Mouse (Mus musculus) liver, embryonic 15.5 days (tissue): ENCODE results near the gene Zfp444. TPM values are rescaled to one million over a fixed set of nuclear protein-coding genes. Genes with fewer than 3 reads are reported as not detected.
"Not testable (repeated sequence)": the region's sequence is repeated elsewhere in the genome, so short reads cannot be mapped to it uniquely, and the experiment has no call there.

Experiments
- ATAC-seq: fragments of 200-750 bp; cut with Nextera tagmentation; 2 replicates; pipeline ENCODE4 v1.8.0; 2017; ENCODE audit warnings: moderate number of reproducible peaks, mild to moderate bottlenecking, moderate library complexity; ENCODE audit not compliant: insufficient read depth
- H3K27ac ChIP-seq: fragments of 300-500 bp; sonication (generic); replicated peaks from 2 replicates; pipeline ENCODE4 v1.5.1; 2015; ENCODE audit warnings: mild to moderate bottlenecking, inconsistent platforms
- H3K27me3 ChIP-seq: fragments of 300-500 bp; sonication (generic); 2 replicates; pipeline ENCODE4 v1.6.1; 2015; ENCODE audit warnings: mild to moderate bottlenecking, inconsistent platforms
- H3K36me3 ChIP-seq: fragments of 300-500 bp; sonication (generic); replicated peaks from 2 replicates; pipeline ENCODE4 v1.6.1; 2015; ENCODE audit warnings: moderate library complexity, mild to moderate bottlenecking, inconsistent platforms
- H3K4me1 ChIP-seq: fragments of 300-500 bp; sonication (generic); replicated peaks from 2 replicates; pipeline ENCODE4 v1.6.1; 2015; ENCODE audit warnings: inconsistent platforms
- H3K4me2 ChIP-seq: fragments of 300-500 bp; sonication (generic); 2 replicates; pipeline ENCODE4 v1.6.1; 2015; ENCODE audit warnings: moderate library complexity, mild to moderate bottlenecking, inconsistent platforms
- H3K4me3 ChIP-seq: fragments of 300-500 bp; sonication (generic); replicated peaks from 2 replicates; pipeline ENCODE4 v1.5.1; 2015; ENCODE audit warnings: mild to moderate bottlenecking, inconsistent platforms
- H3K9ac ChIP-seq: fragments of 300-500 bp; sonication (generic); 2 replicates; pipeline ENCODE4 v1.6.1; 2015; ENCODE audit warnings: moderate library complexity, mild to moderate bottlenecking, inconsistent platforms
- H3K9me3 ChIP-seq: fragments of 300-500 bp; sonication (generic); replicated peaks from 2 replicates; pipeline ENCODE4 v1.6.1; 2016; ENCODE audit warnings: inconsistent platforms
- WGBS: fragments of 180-500 bp; shearing (Covaris S2); methylation state at CpG from one replicate; pipeline ENCODE4 v1.1.7; 2015; ENCODE audit warnings: mixed read lengths; ENCODE audit not compliant: insufficient replicate concordance; 5-methylcytosine and 5-hydroxymethylcytosine counted together
- polyA plus RNA-seq: library from polyadenylated mRNA; unstranded; fragments of >200 nt; fragmentation: Nextera tagmentation; extraction: Ambion mirVana; gene quantifications from 2 replicates; pipeline ENCODE4 v1.2.1, GENCODE M21; 2015

Gene Zfp444
- polyA plus RNA-seq, 1 experiment from 2014 or later, result 18.2 TPM

- ATAC-seq, H3K9me3 ChIP-seq, H3K4me3 ChIP-seq, H3K4me2 ChIP-seq, H3K27me3 ChIP-seq, H3K27ac ChIP-seq, H3K4me1 ChIP-seq, H3K9ac ChIP-seq, H3K36me3 ChIP-seq: not testable (repeated sequence)
- 44% methylated on average over 4 of the region's 4 CpGs for WGBS
These were observed 42.7 kb downstream of the Zfp444 start for GRCm38 (mm10) chr7:6214691-6215090.

- Histone ChIP-seq H3K4me3 (no peak overlapping the region), H3K27ac (no peak overlapping the region)
- 45% methylated on average over 3 of the region's 3 CpGs for WGBS
These were observed 48.1 kb downstream of the Zfp444 start for GRCm38 (mm10) chr7:6220147-6220546.

GRCm38 (mm10) chr7:6221978-6222377 is 50.0 kb downstream of the Zfp444 start, which contains the start of gene Zscan5b:
Zscan5b (plus strand) TSS chr7:6222278.
- Histone ChIP-seq H3K27me3 (no peaks in the 10 kb centered on the region), H3K4me2 (no peak within 1 kb of the TSS), H3K9me3 (no peaks in the 10 kb centered on the region), H3K4me3 (no peak within 1 kb of the TSS), H3K36me3 (no peaks in the 10 kb centered on the region), H3K9ac (no peak within 1 kb of the TSS), H3K4me1 (no peaks in the 10 kb centered on the region), H3K27ac (no peak within 1 kb of the TSS)
- 80% methylated on average over 12 of the region's 12 CpGs for WGBS
- ATAC-seq, result no peak

More at GRCm38 (mm10) chr7:6220147-6220546, 48.1 kb downstream of the Zfp444 start:
- ATAC-seq, result no peak
- no peaks in the 10 kb centered on the region for H3K4me1 ChIP-seq
- H3K4me2 ChIP-seq, result no peak overlapping the region
- H3K27me3 ChIP-seq, result no peaks in the 10 kb centered on the region
- H3K36me3 ChIP-seq, result no peaks in the 10 kb centered on the region
- H3K9me3 ChIP-seq, result no peaks in the 10 kb centered on the region
- no peak overlapping the region for H3K9ac ChIP-seq

- not testable (repeated sequence) for H3K9ac ChIP-seq, H3K27me3 ChIP-seq, H3K4me1 ChIP-seq, H3K9me3 ChIP-seq, H3K4me2 ChIP-seq, H3K36me3 ChIP-seq, H3K27ac ChIP-seq, ATAC-seq, H3K4me3 ChIP-seq
- 50% methylated on average over 8 of the region's 8 CpGs for WGBS
These were observed 56.5 kb downstream of the Zfp444 start for GRCm38 (mm10) chr7:6228491-6228890.

- no peak overlapping the region for H3K4me3 ChIP-seq
- no peak for ATAC-seq
- no peaks in the 10 kb centered on the region for H3K9me3 ChIP-seq
- no peaks in the 10 kb centered on the region for H3K4me1 ChIP-seq
- no peaks in the 10 kb centered on the region for H3K27me3 ChIP-seq
- no peak overlapping the region for H3K9ac ChIP-seq
- 36% methylated on average over 11 of the region's 11 CpGs for WGBS
- no peak overlapping the region for H3K27ac ChIP-seq
- H3K4me2 ChIP-seq, result no peak overlapping the region
- H3K36me3 ChIP-seq, result no peaks in the 10 kb centered on the region
These were observed 67.8 kb downstream of the Zfp444 start for GRCm38 (mm10) chr7:6239787-6240186.

- not testable (repeated sequence) for H3K9ac ChIP-seq, ATAC-seq, H3K4me3 ChIP-seq, H3K4me2 ChIP-seq, H3K9me3 ChIP-seq, H3K27me3 ChIP-seq, H3K4me1 ChIP-seq, H3K36me3 ChIP-seq, H3K27ac ChIP-seq
- 5% methylated on average over 1 of the region's 1 CpGs for WGBS
These were observed 68.9 kb downstream of the Zfp444 start for GRCm38 (mm10) chr7:6240841-6241425.

Other genes starting within 250 kb of the Zfp444 start
- not detected in 2 replicates for gene Vmn1r65, start 161.2 kb upstream of the Zfp444 start, polyA plus RNA-seq
- gene Nlrp4c, start 127.1 kb upstream of the Zfp444 start, polyA plus RNA-seq, result not detected in 2 replicates
- 9.8 and 10.1 TPM in 2 replicates for gene Zfp787, start 16.2 kb upstream of the Zfp444 start, polyA plus RNA-seq
- not detected in 2 replicates for gene Galp, start 24.9 kb downstream of the Zfp444 start, polyA plus RNA-seq
- not detected in 2 replicates for gene Zscan5b, start 50.1 kb downstream of the Zfp444 start, polyA plus RNA-seq
- not detected in 2 replicates for gene Epp13, start 80.5 kb downstream of the Zfp444 start, polyA plus RNA-seq
- 3.4 and 5.4 TPM in 2 replicates for gene Zfp667, start 114.4 kb downstream of the Zfp444 start, polyA plus RNA-seq
- gene Zfp583, start 159.1 kb downstream of the Zfp444 start, polyA plus RNA-seq, result 0.78 and 1.0 TPM in 2 replicates
- gene Gm3854, start 171.5 kb downstream of the Zfp444 start, polyA plus RNA-seq, result 0.10 and 0.22 TPM in 2 replicates
- gene Zfp78, start 191.1 kb downstream of the Zfp444 start, polyA plus RNA-seq, result 0.90 and 1.0 TPM in 2 replicates
- gene Zfp28, start 211.1 kb downstream of the Zfp444 start, polyA plus RNA-seq, result 1.2 and 1.3 TPM in 2 replicates
- not detected in 2 replicates for gene Smim17, start 226.5 kb downstream of the Zfp444 start, polyA plus RNA-seq
- not detected in 2 replicates for gene Gm20715, start 238.1 kb downstream of the Zfp444 start, polyA plus RNA-seq